Mouse (Mus musculus): ENCODE measurements at regions not wholly inside any gene's neighbourhood (a gene's known extent, or its start where the extent isn't known, plus 50 kb on each side); places are given as distances from the start of the nearest gene placed in this dataset.

- Histone ChIP-seq H3K4me2 (no peak overlapping the region), H3K36me3 (ENCODE audit: control insufficient read depth, insufficient read depth, low read length) (no peaks in the 10 kb centered on the region), H3K9ac (ENCODE audit: low read depth, low read length) (no peak overlapping the region), H3K27me3 (replicated peaks; ENCODE audit: control insufficient read depth, insufficient read depth, low read length) (no peaks in the 10 kb centered on the region), H3K9me3 (ENCODE audit: control insufficient read depth, low read length) (no peaks in the 10 kb centered on the region), H3K4me3 (ENCODE audit: low read depth, low read length) (no peak overlapping the region), H3K27ac (ENCODE audit: low read depth, low read length) (no peak overlapping the region), H3K4me1 (replicated peaks; ENCODE audit: control insufficient read depth, insufficient read depth, low read length) (no peaks in the 10 kb centered on the region)
- 63% methylated on average over 4 of the region's 4 CpGs for WGBS
- DNase-seq (ENCODE audit: low spot score) (no peak), ATAC-seq (replicated peaks; ENCODE audit: low FRiP score) (no peak)
These were observed 260.5 kb downstream of the Nuf2 start for GRCm38 (mm10) chr1:169270750-169271149.

- whole genome bisulfite sequencing = 65% methylated on average over 5 of the region's 5 CpGs
- no peak overlapping the region for H3K27ac ChIP-seq (ENCODE audit: low read depth, low read length)
- H3K4me2 ChIP-seq = no peak overlapping the region
- ATAC-seq (replicated peaks; ENCODE audit: low FRiP score) = no peak
- no peak for DNase-seq (ENCODE audit: low spot score)
- no peaks in the 10 kb centered on the region for H3K4me1 ChIP-seq (replicated peaks; ENCODE audit: control insufficient read depth, insufficient read depth, low read length)
- no peaks in the 10 kb centered on the region for H3K9me3 ChIP-seq (ENCODE audit: control insufficient read depth, low read length)
- no peaks in the 10 kb centered on the region for H3K27me3 ChIP-seq (replicated peaks; ENCODE audit: control insufficient read depth, insufficient read depth, low read length)
- H3K4me3 ChIP-seq (ENCODE audit: low read depth, low read length) = no peak overlapping the region
- H3K9ac ChIP-seq (ENCODE audit: low read depth, low read length) = no peak overlapping the region
- no peaks in the 10 kb centered on the region for H3K36me3 ChIP-seq (ENCODE audit: control insufficient read depth, insufficient read depth, low read length)
These were observed 267.1 kb downstream of the Nuf2 start for GRCm38 (mm10) chr1:169263984-169264660.

GRCm38 (mm10) chr1:169254250-169254937 lies 276.9 kb downstream of the Nuf2 start:
- no peak overlapping the region for H3K27ac ChIP-seq (ENCODE audit: low read depth, low read length)
- ATAC-seq (replicated peaks; ENCODE audit: low FRiP score) = no peak
- WGBS = 35% methylated on average over 7 of the region's 7 CpGs

GRCm38 (mm10) chr1:169252189-169252588 lies 279.1 kb downstream of the Nuf2 start:
- Histone ChIP-seq H3K27ac (ENCODE audit: low read depth, low read length) (no peak overlapping the region), H3K9me3 (ENCODE audit: control insufficient read depth, low read length) (no peaks in the 10 kb centered on the region), H3K27me3 (replicated peaks; ENCODE audit: control insufficient read depth, insufficient read depth, low read length) (no peaks in the 10 kb centered on the region), H3K4me1 (replicated peaks; ENCODE audit: control insufficient read depth, insufficient read depth, low read length) (no peaks in the 10 kb centered on the region), H3K4me3 (ENCODE audit: low read depth, low read length) (no peak overlapping the region), H3K36me3 (ENCODE audit: control insufficient read depth, insufficient read depth, low read length) (no peaks in the 10 kb centered on the region), H3K4me2 (no peak overlapping the region), H3K9ac (ENCODE audit: low read depth, low read length) (no peak overlapping the region)
- no peak for DNase-seq (ENCODE audit: low spot score)
- no peak for ATAC-seq (replicated peaks; ENCODE audit: low FRiP score)
- 42% methylated on average over 2 of the region's 2 CpGs for WGBS

More at GRCm38 (mm10) chr1:169254250-169254937, 276.9 kb downstream of the Nuf2 start:
- H3K9me3 ChIP-seq (ENCODE audit: control insufficient read depth, low read length) = no peaks in the 10 kb centered on the region
- DNase-seq (ENCODE audit: low spot score) = no peak
- H3K9ac ChIP-seq (ENCODE audit: low read depth, low read length) = no peak overlapping the region
- no peaks in the 10 kb centered on the region for H3K4me1 ChIP-seq (replicated peaks; ENCODE audit: control insufficient read depth, insufficient read depth, low read length)
- no peak overlapping the region for H3K4me3 ChIP-seq (ENCODE audit: low read depth, low read length)
- H3K36me3 ChIP-seq (ENCODE audit: control insufficient read depth, insufficient read depth, low read length) = no peaks in the 10 kb centered on the region
- no peaks in the 10 kb centered on the region for H3K27me3 ChIP-seq (replicated peaks; ENCODE audit: control insufficient read depth, insufficient read depth, low read length)
- H3K4me2 ChIP-seq = no peak overlapping the region

- no peak for ATAC-seq (replicated peaks; ENCODE audit: low FRiP score)
- DNase-seq (ENCODE audit: low spot score) = no peak
- WGBS = 75% methylated on average over 7 of the region's 7 CpGs
- no peak overlapping the region for H3K4me2 ChIP-seq
- no peak overlapping the region for H3K9ac ChIP-seq (ENCODE audit: low read depth, low read length)
- H3K4me1 ChIP-seq (replicated peaks; ENCODE audit: control insufficient read depth, insufficient read depth, low read length) = no peaks in the 10 kb centered on the region
- H3K27ac ChIP-seq (ENCODE audit: low read depth, low read length) = no peak overlapping the region
- no peaks in the 10 kb centered on the region for H3K27me3 ChIP-seq (replicated peaks; ENCODE audit: control insufficient read depth, insufficient read depth, low read length)
- H3K4me3 ChIP-seq (ENCODE audit: low read depth, low read length) = no peak overlapping the region
- no peaks in the 10 kb centered on the region for H3K36me3 ChIP-seq (ENCODE audit: control insufficient read depth, insufficient read depth, low read length)
- no peaks in the 10 kb centered on the region for H3K9me3 ChIP-seq (ENCODE audit: control insufficient read depth, low read length)
These were observed 282.2 kb downstream of the Nuf2 start for GRCm38 (mm10) chr1:169249021-169249420.

- 83% methylated on average over 2 of the region's 2 CpGs for WGBS
- DNase-seq (ENCODE audit: low spot score) (no peak), ATAC-seq (replicated peaks; ENCODE audit: low FRiP score) (no peak)
- H3K4me2 ChIP-seq = no peak overlapping the region
- no peaks in the 10 kb centered on the region for H3K9me3 ChIP-seq (ENCODE audit: control insufficient read depth, low read length)
- no peaks in the 10 kb centered on the region for H3K27me3 ChIP-seq (replicated peaks; ENCODE audit: control insufficient read depth, insufficient read depth, low read length)
- H3K27ac ChIP-seq (ENCODE audit: low read depth, low read length) = no peak overlapping the region
- no peak overlapping the region for H3K9ac ChIP-seq (ENCODE audit: low read depth, low read length)
- H3K4me1 ChIP-seq (replicated peaks; ENCODE audit: control insufficient read depth, insufficient read depth, low read length) = no peaks in the 10 kb centered on the region
- H3K36me3 ChIP-seq (ENCODE audit: control insufficient read depth, insufficient read depth, low read length) = no peaks in the 10 kb centered on the region
- no peak overlapping the region for H3K4me3 ChIP-seq (ENCODE audit: low read depth, low read length)
These were observed 290.9 kb downstream of the Nuf2 start for GRCm38 (mm10) chr1:169240377-169240776.

GRCm38 (mm10) chr1:169238671-169239090 lies 292.6 kb downstream of the Nuf2 start:
- DNase-seq (ENCODE audit: low spot score) = no peak
- 36% methylated on average over 16 of the region's 16 CpGs for WGBS

GRCm38 (mm10) chr1:169235276-169235681 lies 296.0 kb downstream of the Nuf2 start:
- Histone ChIP-seq H3K27ac (ENCODE audit: low read depth, low read length) (no peak overlapping the region), H3K4me2 (no peak overlapping the region), H3K27me3 (replicated peaks; ENCODE audit: control insufficient read depth, insufficient read depth, low read length) (no peaks in the 10 kb centered on the region), H3K9me3 (ENCODE audit: control insufficient read depth, low read length) (no peaks in the 10 kb centered on the region), H3K4me3 (ENCODE audit: low read depth, low read length) (no peak overlapping the region), H3K4me1 (replicated peaks; ENCODE audit: control insufficient read depth, insufficient read depth, low read length) (no peaks in the 10 kb centered on the region), H3K9ac (ENCODE audit: low read depth, low read length) (no peak overlapping the region), H3K36me3 (ENCODE audit: control insufficient read depth, insufficient read depth, low read length) (no peaks in the 10 kb centered on the region)
- no peak for ATAC-seq (replicated peaks; ENCODE audit: low FRiP score)
- WGBS = 14% methylated on average over 2 of the region's 2 CpGs
- DNase-seq (ENCODE audit: low spot score) = no peak

More at GRCm38 (mm10) chr1:169238671-169239090, 292.6 kb downstream of the Nuf2 start:
- Histone ChIP-seq H3K27me3 (replicated peaks; ENCODE audit: control insufficient read depth, insufficient read depth, low read length) (no peaks in the 10 kb centered on the region), H3K27ac (ENCODE audit: low read depth, low read length) (no peak overlapping the region), H3K9me3 (ENCODE audit: control insufficient read depth, low read length) (no peaks in the 10 kb centered on the region), H3K4me1 (replicated peaks; ENCODE audit: control insufficient read depth, insufficient read depth, low read length) (no peaks in the 10 kb centered on the region), H3K9ac (ENCODE audit: low read depth, low read length) (no peak overlapping the region), H3K4me3 (ENCODE audit: low read depth, low read length) (no peak overlapping the region), H3K4me2 (no peak overlapping the region), H3K36me3 (ENCODE audit: control insufficient read depth, insufficient read depth, low read length) (no peaks in the 10 kb centered on the region)
- ATAC-seq (replicated peaks; ENCODE audit: low FRiP score) = no peak

- Histone ChIP-seq H3K27ac (ENCODE audit: low read depth, low read length) (no peak overlapping the region), H3K9ac (ENCODE audit: low read depth, low read length) (no peak overlapping the region), H3K9me3 (ENCODE audit: control insufficient read depth, low read length) (no peaks in the 10 kb centered on the region), H3K4me3 (ENCODE audit: low read depth, low read length) (no peak overlapping the region), H3K36me3 (ENCODE audit: control insufficient read depth, insufficient read depth, low read length) (no peaks in the 10 kb centered on the region), H3K4me2 (no peak overlapping the region), H3K4me1 (replicated peaks; ENCODE audit: control insufficient read depth, insufficient read depth, low read length) (no peaks in the 10 kb centered on the region), H3K27me3 (replicated peaks; ENCODE audit: control insufficient read depth, insufficient read depth, low read length) (no peaks in the 10 kb centered on the region)
- DNase-seq (ENCODE audit: low spot score) (no peak), ATAC-seq (replicated peaks; ENCODE audit: low FRiP score) (no peak)
- 67% methylated on average over 3 of the region's 3 CpGs for WGBS
These were observed 297.9 kb downstream of the Nuf2 start for GRCm38 (mm10) chr1:169233368-169233767.

Data from liver, embryonic 11.5 days (tissue).